Mouse (Mus musculus): ENCODE data around the gene Fxyd4. TPM values are rescaled to one million over a fixed set of nuclear protein-coding genes. Genes with fewer than 3 reads are reported as not detected.

Fxyd4 gene
- polyA plus RNA-seq, 1 experiment from 2014 or later, result 12.4 TPM

DNA sequence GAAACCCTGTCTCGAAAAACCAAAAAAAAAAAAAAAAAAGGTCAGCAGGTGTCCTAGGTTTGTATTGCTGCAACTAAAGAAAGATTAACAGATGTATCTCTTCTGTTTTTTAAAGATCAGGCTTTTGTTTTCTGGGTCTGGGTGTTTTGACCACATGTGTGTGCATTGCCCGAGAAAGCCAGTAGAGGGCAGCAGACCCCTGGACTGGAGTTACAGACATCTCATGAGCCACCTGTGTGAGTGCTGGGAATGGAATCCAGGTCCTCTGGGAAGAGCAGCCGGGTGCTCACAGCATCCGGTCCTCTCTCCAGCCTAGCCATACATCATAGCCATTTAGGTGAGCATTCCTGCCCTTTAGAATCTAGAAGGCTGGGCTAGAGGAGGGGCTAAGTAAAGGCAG lies 14.8 kb upstream of the Fxyd4 start:
- Histone ChIP-seq H3K9me3 (ENCODE audit: low read length) (no peaks in the 10 kb centered on the region), H3K4me1 (ENCODE audit: insufficient read depth, low read depth, low read length) (no peaks in the 10 kb centered on the region), H3K27ac (ENCODE audit: low read length) (no peak overlapping the region), H3K36me3 (ENCODE audit: insufficient read depth, low read length) (no peaks in the 10 kb centered on the region), H3K4me2 (replicated peaks; ENCODE audit: low read depth, low read length) (no peak overlapping the region), H3K27me3 (replicated peaks; ENCODE audit: insufficient read depth, low read length) (no peaks in the 10 kb centered on the region), H3K4me3 (ENCODE audit: low read depth, low read length) (no peak overlapping the region), H3K9ac (replicated peaks; ENCODE audit: low read depth) (no peak overlapping the region)
- TF ChIP-seq CTCF (IDR thresholded peaks at IDR 0.05) (peak; percentile 42; the same call in 1 of the 2 replicates), EP300 (IDR thresholded peaks at IDR 0.05) (no peak)
- WGBS, result 75% methylated on average over 4 of the region's 4 CpGs
- no peak for ATAC-seq
- DNase-seq (ENCODE audit: low spot score), result no peak

DNA sequence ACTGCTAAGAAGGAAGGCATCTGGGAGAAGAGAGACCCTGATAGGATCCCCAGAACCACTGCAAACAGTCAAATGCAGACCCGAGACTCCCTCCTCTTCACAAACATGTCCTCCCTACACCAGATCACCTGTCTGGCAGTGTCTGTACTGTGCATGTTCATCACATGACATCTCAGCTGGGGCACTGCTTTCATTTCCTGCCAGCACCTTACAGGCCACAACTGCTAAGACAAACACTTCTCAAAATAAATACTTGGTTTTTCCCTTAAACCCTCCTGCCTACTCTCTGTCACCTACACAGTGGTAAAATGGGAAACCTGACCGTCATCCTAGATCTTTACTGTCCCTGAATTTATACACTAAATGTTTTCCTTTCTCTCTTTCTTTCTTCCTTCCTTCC lies 6.4 kb upstream of the Fxyd4 start:
- Histone ChIP-seq H3K4me2 (replicated peaks; ENCODE audit: low read depth, low read length) (no peak overlapping the region), H3K27ac (ENCODE audit: low read length) (no peak overlapping the region), H3K9ac (replicated peaks; ENCODE audit: low read depth) (no peak overlapping the region), H3K4me3 (ENCODE audit: low read depth, low read length) (no peak overlapping the region), H3K4me1 (ENCODE audit: insufficient read depth, low read depth, low read length) (no peaks in the 10 kb centered on the region), H3K27me3 (replicated peaks; ENCODE audit: insufficient read depth, low read length) (no peaks in the 10 kb centered on the region), H3K36me3 (ENCODE audit: insufficient read depth, low read length) (no peaks in the 10 kb centered on the region), H3K9me3 (ENCODE audit: low read length) (no peaks in the 10 kb centered on the region)
- WGBS, result 76% methylated on average over 2 of the region's 2 CpGs
- DNase-seq (ENCODE audit: low spot score) (no peak), ATAC-seq (no peak)
- TF ChIP-seq CTCF (IDR thresholded peaks at IDR 0.05) (no peak), EP300 (IDR thresholded peaks at IDR 0.05) (no peak)

DNA sequence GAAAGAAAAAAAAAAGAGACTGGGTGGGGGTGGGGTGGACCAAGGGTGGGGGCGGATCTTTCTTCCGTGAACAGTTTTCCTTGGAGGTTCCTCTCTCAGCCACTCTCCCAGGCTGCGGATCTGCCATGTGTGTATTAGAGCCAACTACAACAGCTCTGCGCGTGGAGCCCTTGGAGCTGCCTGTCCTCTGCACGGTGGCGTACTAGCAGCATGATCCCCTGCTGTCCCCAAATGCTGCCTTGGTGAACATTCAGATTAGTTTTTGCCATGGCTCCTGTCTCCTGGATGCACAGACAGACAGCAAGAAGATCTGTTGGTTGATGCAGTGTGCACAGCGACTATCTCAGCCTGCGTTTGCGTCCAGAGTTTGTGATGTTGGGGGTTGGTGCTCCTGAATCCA lies 5.3 kb upstream of the Fxyd4 start:
- TF ChIP-seq EP300 (IDR thresholded peaks at IDR 0.05) (no peak), CTCF (IDR thresholded peaks at IDR 0.05) (no peak)
- ATAC-seq (no peak), DNase-seq (ENCODE audit: low spot score) (no peak)
- Histone ChIP-seq H3K4me2 (replicated peaks; ENCODE audit: low read depth, low read length) (no peak overlapping the region), H3K4me1 (ENCODE audit: insufficient read depth, low read depth, low read length) (no peaks in the 10 kb centered on the region), H3K27me3 (replicated peaks; ENCODE audit: insufficient read depth, low read length) (no peaks in the 10 kb centered on the region), H3K4me3 (ENCODE audit: low read depth, low read length) (no peak overlapping the region), H3K9ac (replicated peaks; ENCODE audit: low read depth) (no peak overlapping the region), H3K9me3 (ENCODE audit: low read length) (no peaks in the 10 kb centered on the region), H3K27ac (ENCODE audit: low read length) (no peak overlapping the region), H3K36me3 (ENCODE audit: insufficient read depth, low read length) (no peaks in the 10 kb centered on the region)
- WGBS, result 83% methylated on average over 10 of the region's 10 CpGs

DNA sequence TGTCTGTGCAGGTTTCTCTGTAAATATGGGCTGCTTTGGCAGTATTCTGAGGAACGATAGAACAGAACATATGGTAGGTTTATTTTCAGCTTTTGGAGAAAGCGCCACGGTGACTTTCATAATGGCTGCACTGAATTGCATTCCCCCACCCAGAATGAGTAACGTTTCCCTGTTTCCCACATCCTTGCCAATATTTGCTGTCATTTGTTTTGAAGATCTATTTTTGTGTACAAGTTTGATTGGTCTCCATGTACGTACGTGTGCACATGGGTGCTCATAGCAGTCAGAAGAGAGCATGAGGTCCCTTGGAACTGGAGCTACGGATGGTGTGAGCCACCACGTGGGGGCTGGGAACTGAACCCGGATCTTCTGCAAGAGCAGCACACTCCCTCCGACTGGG lies 1.5 kb upstream of the Fxyd4 start:
- DNase-seq (ENCODE audit: low spot score), result no peak
- Histone ChIP-seq H3K27me3 (replicated peaks; ENCODE audit: insufficient read depth, low read length) (no peaks in the 10 kb centered on the region), H3K9ac (replicated peaks; ENCODE audit: low read depth) (no peak overlapping the region), H3K4me1 (ENCODE audit: insufficient read depth, low read depth, low read length) (no peaks in the 10 kb centered on the region), H3K4me3 (ENCODE audit: low read depth, low read length) (no peak overlapping the region), H3K4me2 (replicated peaks; ENCODE audit: low read depth, low read length) (no peak overlapping the region), H3K9me3 (ENCODE audit: low read length) (no peaks in the 10 kb centered on the region), H3K36me3 (ENCODE audit: insufficient read depth, low read length) (no peaks in the 10 kb centered on the region), H3K27ac (ENCODE audit: low read length) (no peak overlapping the region)
- TF ChIP-seq CTCF (IDR thresholded peaks at IDR 0.05) (no peak), EP300 (IDR thresholded peaks at IDR 0.05) (no peak)
- 78% methylated on average over 10 of the region's 10 CpGs for WGBS
- ATAC-seq, result no peak

DNA sequence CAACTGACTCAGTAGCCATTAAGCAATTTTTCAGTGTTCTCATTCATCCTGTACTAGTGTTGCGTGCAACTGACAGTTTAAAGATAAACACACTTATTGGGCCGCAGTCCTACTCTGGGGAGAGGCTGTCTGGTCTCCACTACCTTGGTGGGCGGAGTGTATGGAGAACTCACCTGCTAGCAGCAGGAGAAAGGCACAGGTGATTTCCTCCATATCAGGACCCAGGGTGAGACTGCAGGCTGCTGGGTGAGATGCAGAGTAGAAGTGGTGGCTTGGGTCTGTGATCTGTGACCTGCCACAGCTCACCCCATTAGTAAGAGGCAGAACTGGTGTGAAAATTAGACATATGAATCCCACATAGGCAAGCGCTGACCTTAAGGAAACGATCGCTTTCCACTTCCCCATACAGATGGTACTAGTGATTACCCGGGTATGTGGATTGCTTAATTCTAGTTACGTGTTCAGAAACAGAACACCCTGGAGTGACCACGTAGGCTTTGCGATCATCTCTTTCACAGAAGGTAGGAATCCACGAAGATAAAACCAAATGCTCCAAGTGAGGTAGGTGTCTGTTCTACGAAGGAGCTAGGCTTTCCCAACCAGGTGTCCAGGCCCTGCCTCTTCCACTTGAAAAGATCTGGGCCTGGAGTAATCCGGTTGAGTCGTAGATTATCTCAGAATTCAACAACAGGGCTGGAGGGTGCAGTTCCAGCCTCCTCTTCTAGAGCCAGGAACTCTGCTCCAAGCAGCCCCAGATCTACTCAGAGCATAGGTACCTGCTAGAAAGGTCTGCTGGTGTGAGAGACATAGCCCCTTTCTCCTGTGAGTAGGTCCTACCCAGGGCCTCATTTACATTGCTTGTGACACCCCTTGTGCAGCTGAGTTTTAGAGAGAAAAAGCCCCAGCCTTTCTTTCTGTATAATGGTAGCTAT lies 1.5 kb downstream of the Fxyd4 start:
- H3K27ac ChIP-seq (ENCODE audit: low read length), result no peak overlapping the region
- 69% methylated on average over 14 of the region's 14 CpGs for WGBS
- H3K4me1 ChIP-seq (ENCODE audit: insufficient read depth, low read depth, low read length), result no peaks in the 10 kb centered on the region
- H3K36me3 ChIP-seq (ENCODE audit: insufficient read depth, low read length), result no peaks in the 10 kb centered on the region
- no peak overlapping the region for H3K9ac ChIP-seq (replicated peaks; ENCODE audit: low read depth)
- H3K4me2 ChIP-seq (replicated peaks; ENCODE audit: low read depth, low read length), result no peak overlapping the region
- ATAC-seq (no peak), DNase-seq (ENCODE audit: low spot score) (no peak)
- H3K27me3 ChIP-seq (replicated peaks; ENCODE audit: insufficient read depth, low read length), result no peaks in the 10 kb centered on the region
- H3K9me3 ChIP-seq (ENCODE audit: low read length), result no peaks in the 10 kb centered on the region
- H3K4me3 ChIP-seq (ENCODE audit: low read depth, low read length), result no peak overlapping the region
- TF ChIP-seq EP300 (IDR thresholded peaks at IDR 0.05) (no peak), CTCF (IDR thresholded peaks at IDR 0.05) (no peak)

DNA sequence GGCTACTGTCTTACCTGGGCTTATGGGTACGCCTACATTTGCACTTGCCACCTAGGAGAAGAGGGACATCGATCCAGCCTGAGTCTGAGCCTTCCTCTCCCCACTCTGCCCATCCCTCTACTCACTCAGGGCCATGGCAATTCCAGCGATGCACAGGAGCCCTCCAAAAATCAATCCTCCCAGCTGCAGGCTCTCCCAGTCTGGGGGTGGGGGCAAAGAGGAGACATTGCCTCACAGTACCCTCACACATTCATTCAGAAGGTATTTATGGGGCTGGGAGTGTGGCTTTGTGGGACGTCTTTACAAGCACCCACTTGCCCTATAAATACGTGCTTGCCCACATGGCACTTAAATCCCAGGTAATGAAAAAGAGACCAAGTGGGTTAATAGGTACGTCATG lies 3.2 kb downstream of the Fxyd4 start:
- no peak for ATAC-seq
- TF ChIP-seq EP300 (IDR thresholded peaks at IDR 0.05) (no peak), CTCF (IDR thresholded peaks at IDR 0.05) (no peak)
- H3K27ac ChIP-seq (ENCODE audit: low read length), result no peak overlapping the region
- no peaks in the 10 kb centered on the region for H3K4me1 ChIP-seq (ENCODE audit: insufficient read depth, low read depth, low read length)
- no peak overlapping the region for H3K4me3 ChIP-seq (ENCODE audit: low read depth, low read length)
- H3K9ac ChIP-seq (replicated peaks; ENCODE audit: low read depth), result no peak overlapping the region
- H3K27me3 ChIP-seq (replicated peaks; ENCODE audit: insufficient read depth, low read length), result no peaks in the 10 kb centered on the region
- no peak for DNase-seq (ENCODE audit: low spot score)
- H3K9me3 ChIP-seq (ENCODE audit: low read length), result no peaks in the 10 kb centered on the region
- 79% methylated on average over 6 of the region's 6 CpGs for WGBS
- H3K4me2 ChIP-seq (replicated peaks; ENCODE audit: low read depth, low read length), result no peak overlapping the region
- H3K36me3 ChIP-seq (ENCODE audit: insufficient read depth, low read length), result no peaks in the 10 kb centered on the region

Measured in lung, postnatal 0 days (tissue).